Mouse (Mus musculus): ENCODE results near the gene Nfxl1. TPM values are rescaled to one million over a fixed set of nuclear protein-coding genes. Genes with fewer than 3 reads are reported as not detected.

Nfxl1 gene
- total and polyA plus RNA-seq, 3 experiments = 8.9 to 17.1 (median 13.5) TPM

DNA sequence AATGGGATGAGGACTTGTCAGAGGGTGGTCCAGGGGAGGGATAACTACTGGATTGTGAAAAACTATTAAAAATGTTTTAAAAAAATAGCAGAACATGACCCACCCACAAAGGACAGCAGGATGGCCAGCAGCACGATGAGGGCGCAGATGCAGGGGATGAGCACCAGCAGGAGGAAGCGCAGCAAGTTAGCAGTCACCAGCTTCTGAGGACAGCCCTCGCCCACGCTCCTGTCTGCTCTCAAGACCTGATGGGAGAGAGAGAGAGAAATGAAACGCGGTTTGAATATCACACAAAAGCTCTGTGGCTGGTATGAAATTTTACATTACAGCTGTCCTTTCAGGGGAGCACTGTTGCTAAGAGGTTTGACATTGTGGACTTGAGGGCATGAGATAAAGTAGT is 87.7 kb downstream of the Nfxl1 start:
- in situ Hi-C loops (cut with MboI; ENCODE audit: low pct_ligation_motif_present, low pct_unique_long_range_greater_than_20kb, low sequenced_read_pairs) = no loop called here
- H3K79me2 ChIP-seq (replicated peaks; ENCODE audit: control insufficient read depth, extremely low read depth, insufficient read depth, poor library complexity, severe bottlenecking) = no peaks in the 10 kb centered on the region
- no peaks in the 10 kb centered on the region for H3K4me1 ChIP-seq (ENCODE audit: control insufficient read depth in 1 of 2, insufficient read depth in 2 of 2)
- no peak overlapping the region for H3K4me2 ChIP-seq (ENCODE audit: insufficient read depth, low read depth, poor library complexity, severe bottlenecking)
- no peak for DNase-seq (ENCODE audit: extremely low read depth)
- TF ChIP-seq CHD1 (IDR thresholded peaks at IDR 0.05; ENCODE audit: low read depth, low read length) (no peak), POLR2A (IDR thresholded peaks at IDR 0.05; ENCODE audit: low read depth, low read length) (no peak), GABPA (IDR thresholded peaks at IDR 0.05; ENCODE audit: insufficient replicate concordance, low read depth, low read length) (no peak), NRF1 (IDR thresholded peaks at IDR 0.05; ENCODE audit: low read depth, low read length) (no peak), MAFK (IDR thresholded peaks at IDR 0.05; ENCODE audit: insufficient replicate concordance, low read length) (no peak), HCFC1 (IDR thresholded peaks at IDR 0.05; ENCODE audit: low read depth, low read length) (no peak), NELFE (IDR thresholded peaks at IDR 0.05; ENCODE audit: low read depth, low read length) (no peak), SMC3 (IDR thresholded peaks at IDR 0.05; ENCODE audit: low read depth, low read length) (no peak)
- no peaks in the 10 kb centered on the region for H3K27me3 ChIP-seq (replicated peaks)
- H3K4me3 ChIP-seq (replicated peaks in 1 of 3; ENCODE audit: low read depth in 2 of 3, low read length in 2 of 3, poor library complexity in 1 of 3) = no peak overlapping the region
- no peaks in the 10 kb centered on the region for H3K9me3 ChIP-seq (replicated peaks; ENCODE audit: low read length)
- no peaks in the 10 kb centered on the region for H3K36me3 ChIP-seq (replicated peaks in 1 of 2; ENCODE audit: control insufficient read depth in 1 of 2, insufficient read depth in 1 of 2, low read length in 1 of 2)
- dilution Hi-C loops (cut with MboI; ENCODE audit: extremely low pct_ligation_motif_present, extremely low pct_unique_long_range_greater_than_20kb, low sequenced_read_pairs) = no loop called here
- no peak overlapping the region for H3K27ac ChIP-seq (ENCODE audit: insufficient read depth, low read depth)
- H3K9ac ChIP-seq (ENCODE audit: insufficient read depth, low read depth) = no peak overlapping the region

DNA sequence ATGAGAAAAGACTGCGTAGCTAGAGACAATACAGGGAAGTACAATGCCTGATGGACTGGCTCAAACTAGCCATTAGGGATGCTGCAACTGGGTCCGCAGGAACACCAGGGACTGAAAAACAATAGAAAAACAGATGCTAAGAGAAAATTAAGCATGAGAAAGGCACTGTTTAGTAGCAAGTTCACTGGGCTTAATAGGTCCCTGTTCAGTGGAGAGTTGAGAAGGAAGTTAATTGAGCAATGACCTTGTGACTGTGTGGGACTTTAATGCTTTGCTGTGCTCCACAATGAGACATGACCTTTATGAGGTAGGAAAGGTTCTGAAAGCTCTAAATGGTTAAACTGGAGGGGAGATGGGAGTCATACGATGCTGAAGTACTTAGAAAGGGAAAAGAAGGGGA is 94.6 kb downstream of the Nfxl1 start:
- H3K9me3 ChIP-seq (replicated peaks; ENCODE audit: low read length) = no peaks in the 10 kb centered on the region
- no peak overlapping the region for H3K27ac ChIP-seq (ENCODE audit: insufficient read depth, low read depth)
- no peaks in the 10 kb centered on the region for H3K79me2 ChIP-seq (replicated peaks; ENCODE audit: control insufficient read depth, extremely low read depth, insufficient read depth, poor library complexity, severe bottlenecking)
- no peak overlapping the region for H3K4me2 ChIP-seq (ENCODE audit: insufficient read depth, low read depth, poor library complexity, severe bottlenecking)
- H3K4me1 ChIP-seq (ENCODE audit: control insufficient read depth in 1 of 2, insufficient read depth in 2 of 2) = no peaks in the 10 kb centered on the region
- no peak for DNase-seq (ENCODE audit: extremely low read depth)
- H3K36me3 ChIP-seq (replicated peaks in 1 of 2; ENCODE audit: control insufficient read depth in 1 of 2, insufficient read depth in 1 of 2, low read length in 1 of 2) = no peaks in the 10 kb centered on the region
- dilution Hi-C loops (cut with MboI; ENCODE audit: extremely low pct_ligation_motif_present, extremely low pct_unique_long_range_greater_than_20kb, low sequenced_read_pairs) = no loop called here
- H3K27me3 ChIP-seq (replicated peaks) = no peaks in the 10 kb centered on the region
- TF ChIP-seq MAZ (IDR thresholded peaks at IDR 0.05; ENCODE audit: low read depth, low read length) = no peak
- no peak for TF ChIP-seq GABPA (IDR thresholded peaks at IDR 0.05; ENCODE audit: insufficient replicate concordance, low read depth, low read length)
- TF ChIP-seq ZNF384 (IDR thresholded peaks at IDR 0.05; ENCODE audit: low read depth, low read length) = no peak
- no peak for TF ChIP-seq MYC (IDR thresholded peaks at IDR 0.05; ENCODE audit: low read depth, low read length)
- no peak for TF ChIP-seq TCF12 (IDR thresholded peaks at IDR 0.05; ENCODE audit: low read depth, low read length)
- no peak for TF ChIP-seq JUND (conservative IDR thresholded peaks at IDR 0.05; ENCODE audit: low read depth, low read length)
- TF ChIP-seq RCOR1 (conservative IDR thresholded peaks at IDR 0.05; ENCODE audit: low read depth, low read length) = no peak
- TF ChIP-seq MAX (IDR thresholded peaks at IDR 0.05; ENCODE audit: low read length) = no peak
- TF ChIP-seq RAD21 (IDR thresholded peaks at IDR 0.05; ENCODE audit: low read depth, low read length) = no peak
- TF ChIP-seq NRF1 (IDR thresholded peaks at IDR 0.05; ENCODE audit: low read depth, low read length) = no peak
- H3K9ac ChIP-seq (ENCODE audit: insufficient read depth, low read depth) = no peak overlapping the region
- in situ Hi-C loops (cut with MboI; ENCODE audit: low pct_ligation_motif_present, low pct_unique_long_range_greater_than_20kb, low sequenced_read_pairs) = no loop called here
- H3K4me3 ChIP-seq (replicated peaks in 1 of 3; ENCODE audit: low read depth in 2 of 3, low read length in 2 of 3, poor library complexity in 1 of 3) = no peak overlapping the region

Other genes starting within 250 kb of the Nfxl1 start
- gene Corin, start 55.2 kb downstream of the Nfxl1 start, total RNA-seq (2012; rRNA removed) = not detected in 2 replicates
- gene Corin, start 55.2 kb downstream of the Nfxl1 start, total RNA-seq (2014; rRNA removed) = not detected in 2 replicates
- gene Corin, start 55.2 kb downstream of the Nfxl1 start, polyA plus RNA-seq (2012; ENCODE audit: insufficient read length, low read depth) = not detected in 2 replicates
- not detected in 2 replicates for gene Zar1, start 21.6 kb upstream of the Nfxl1 start, total RNA-seq (2012; rRNA removed)
- gene Zar1, start 21.6 kb upstream of the Nfxl1 start, total RNA-seq (2014; rRNA removed) = not detected in 2 replicates
- not detected in 2 replicates for gene Zar1, start 21.6 kb upstream of the Nfxl1 start, polyA plus RNA-seq (2012; ENCODE audit: insufficient read length, low read depth)
- gene Gm5868, start 27.9 kb upstream of the Nfxl1 start, total RNA-seq (2012; rRNA removed) = not detected in 2 replicates
- not detected in 2 replicates for gene Gm5868, start 27.9 kb upstream of the Nfxl1 start, total RNA-seq (2014; rRNA removed)
- gene Gm5868, start 27.9 kb upstream of the Nfxl1 start, polyA plus RNA-seq (2012; ENCODE audit: insufficient read length, low read depth) = not detected in 2 replicates
- not detected in 2 replicates for gene Cnga1, start 84.6 kb upstream of the Nfxl1 start, total RNA-seq (2012; rRNA removed)
- not detected in 2 replicates for gene Cnga1, start 84.6 kb upstream of the Nfxl1 start, total RNA-seq (2014; rRNA removed)
- gene Cnga1, start 84.6 kb upstream of the Nfxl1 start, polyA plus RNA-seq (2012; ENCODE audit: insufficient read length, low read depth) = not detected in 2 replicates
- not detected in 2 replicates for gene Nipal1, start 88.1 kb upstream of the Nfxl1 start, total RNA-seq (2012; rRNA removed)
- not detected in 2 replicates for gene Nipal1, start 88.1 kb upstream of the Nfxl1 start, total RNA-seq (2014; rRNA removed)
- gene Nipal1, start 88.1 kb upstream of the Nfxl1 start, polyA plus RNA-seq (2012; ENCODE audit: insufficient read length, low read depth) = not detected in 2 replicates
- gene Txk, start 193.1 kb upstream of the Nfxl1 start, total RNA-seq (2012; rRNA removed) = not detected in 2 replicates
- 0.08 TPM in 1 of 2 replicates, not detected in the other for gene Txk, start 193.1 kb upstream of the Nfxl1 start, total RNA-seq (2014; rRNA removed)
- 0.11 TPM in 2 replicates for gene Txk, start 193.1 kb upstream of the Nfxl1 start, polyA plus RNA-seq (2012; ENCODE audit: insufficient read length, low read depth)